Mouse (Mus musculus): Measurements from ENCODE around the gene Ccdc153. TPM values are rescaled to one million over a fixed set of nuclear protein-coding genes. Genes with fewer than 3 reads are reported as not detected.

Ccdc153 gene
- polyA plus RNA-seq, 1 experiment from 2014 or later: not detected

DNA sequence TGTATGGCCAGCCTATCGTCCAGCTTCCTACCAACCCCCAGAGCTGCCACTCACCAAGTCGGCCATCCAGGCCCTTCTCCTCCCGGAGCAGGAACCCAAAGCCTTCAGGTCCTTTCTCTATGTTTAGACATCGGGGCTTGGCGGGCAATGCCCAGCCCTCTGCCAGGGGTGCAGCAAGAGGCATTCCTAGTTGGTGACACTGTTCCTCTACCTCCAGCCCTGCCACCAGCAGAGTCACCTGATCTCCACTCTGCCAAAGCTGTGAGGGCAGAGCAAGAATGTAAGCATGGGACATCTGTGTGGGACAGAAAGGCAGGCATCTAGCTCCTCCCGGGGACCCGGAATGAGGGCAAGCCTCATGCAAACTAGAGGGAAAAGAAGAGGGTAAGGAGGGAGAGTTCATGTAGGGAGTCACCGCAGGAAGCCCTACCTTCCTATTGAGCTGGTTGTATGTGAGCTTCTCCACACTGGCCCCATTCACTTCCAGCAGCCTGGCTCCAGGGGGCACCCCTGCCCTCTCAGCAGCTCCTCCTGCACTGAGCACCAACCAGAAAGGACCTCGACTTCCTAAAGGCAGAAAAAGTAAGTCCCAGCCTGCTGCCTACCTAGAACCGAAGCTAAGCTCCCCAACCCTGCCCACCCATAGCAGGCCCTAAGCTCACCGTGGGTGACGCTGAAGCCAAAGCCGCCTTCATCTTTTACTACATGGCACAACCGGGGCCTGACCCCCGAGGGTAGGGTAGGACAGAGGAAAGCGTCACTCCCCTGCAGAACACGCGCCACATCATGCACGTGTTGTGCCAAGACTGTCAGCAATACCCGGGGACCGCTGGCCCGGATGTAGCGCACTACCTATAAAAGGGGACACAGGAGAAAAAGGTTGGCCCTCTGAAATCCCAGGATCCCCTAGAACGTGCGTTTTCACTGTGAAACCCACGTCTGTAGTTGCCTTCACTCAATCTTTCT is 9.0 kb downstream of the Ccdc153 start:
- no peaks in the 10 kb centered on the region for H3K36me3 ChIP-seq (ENCODE audit: insufficient read depth, low read length)
- 47% methylated on average over 26 of the region's 26 CpGs for WGBS
- DNase-seq (ENCODE audit: low spot score): peak; percentile 83

GRCm38 (mm10) chr9:44250445-44250844 is 10.0 kb downstream of the Ccdc153 start:
- WGBS: 39% methylated on average over 4 of the region's 4 CpGs
- no peak overlapping the region for H3K27ac ChIP-seq
- H3K4me2 ChIP-seq (ENCODE audit: low read length): peak overlapping the region; percentile 26
- ATAC-seq (replicated peaks; ENCODE audit: low FRiP score, low read depth) (0 out of 2 replicates have a peak, but pooled peaks have one; percentile 8), DNase-seq (ENCODE audit: low spot score) (peak; percentile 78)
- TF ChIP-seq CTCF (IDR thresholded peaks at IDR 0.05; ENCODE audit: low read depth): no peak
- H3K4me1 ChIP-seq (replicated peaks; ENCODE audit: insufficient read depth, low read length): peaks cover 12% of the 10 kb centered on the region
- H3K4me3 ChIP-seq (replicated peaks; ENCODE audit: low read depth, low read length): no peak overlapping the region
- H3K36me3 ChIP-seq (ENCODE audit: insufficient read depth, low read length): no peaks in the 10 kb centered on the region
- H3K9ac ChIP-seq (ENCODE audit: low read depth, low read length): no peak overlapping the region
- H3K27me3 ChIP-seq (ENCODE audit: insufficient read depth, low read length): no peaks in the 10 kb centered on the region
- H3K9me3 ChIP-seq (replicated peaks; ENCODE audit: low read length): no peaks in the 10 kb centered on the region

More for the DNA sequence above, 9.0 kb downstream of the Ccdc153 start:
- Histone ChIP-seq H3K9me3 (replicated peaks; ENCODE audit: low read length) (no peaks in the 10 kb centered on the region), H3K27ac (no peak overlapping the region), H3K4me1 (replicated peaks; ENCODE audit: insufficient read depth, low read length) (peaks cover 12% of the 10 kb centered on the region), H3K4me2 (ENCODE audit: low read length) (peak overlapping the region; percentile 33; the same call in 1 of the 2 replicates), H3K4me3 (replicated peaks; ENCODE audit: low read depth, low read length) (no peak overlapping the region), H3K9ac (ENCODE audit: low read depth, low read length) (no peak overlapping the region; the same call in 1 of the 2 replicates), H3K27me3 (ENCODE audit: insufficient read depth, low read length) (no peaks in the 10 kb centered on the region)
- peak; percentile 72 for TF ChIP-seq CTCF (IDR thresholded peaks at IDR 0.05; ENCODE audit: low read depth)
- ATAC-seq (replicated peaks; ENCODE audit: low FRiP score, low read depth): peak; percentile 45; the same call in 1 of the 2 replicates

DNA sequence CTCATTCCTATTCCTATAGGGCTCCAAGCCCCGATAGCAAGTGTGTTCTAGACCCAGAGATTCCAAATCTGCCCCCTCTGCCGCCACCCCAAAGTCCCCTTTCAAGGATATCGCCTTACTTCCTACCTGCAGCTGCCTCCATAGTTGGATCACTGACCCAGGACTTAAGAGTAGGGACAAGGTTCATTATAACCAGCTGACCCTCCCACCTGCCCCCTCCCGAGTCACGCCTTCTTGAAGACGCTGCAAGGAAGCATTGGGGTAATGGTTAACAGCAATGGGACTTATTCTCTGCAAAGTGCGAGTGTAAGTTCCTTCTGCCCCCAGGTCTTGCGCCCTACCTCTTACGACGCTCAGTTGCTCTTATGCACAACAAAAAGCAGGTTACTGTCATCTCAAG is 10.8 kb downstream of the Ccdc153 start, which contains the start of gene Pdzd3:
TSS of gene Pdzd3 (minus strand) at position 158 of the 400 bp plus-strand sequence.
- Histone ChIP-seq H3K4me1 (replicated peaks; ENCODE audit: insufficient read depth, low read length) (peaks cover 12% of the 10 kb centered on the region), H3K27me3 (ENCODE audit: insufficient read depth, low read length) (no peaks in the 10 kb centered on the region), H3K9me3 (replicated peaks; ENCODE audit: low read length) (no peaks in the 10 kb centered on the region), H3K4me2 (ENCODE audit: low read length) (peak within 1 kb of the TSS; percentile 26), H3K36me3 (ENCODE audit: insufficient read depth, low read length) (no peaks in the 10 kb centered on the region), H3K27ac (0 out of 2 replicates have a peak within 1 kb of the TSS, but pooled peaks have one; percentile 36), H3K4me3 (replicated peaks; ENCODE audit: low read depth, low read length) (no peak within 1 kb of the TSS; the same call in 1 of the 2 replicates), H3K9ac (ENCODE audit: low read depth, low read length) (no peak within 1 kb of the TSS)
- whole genome bisulfite sequencing: 56% methylated on average over 10 of the region's 10 CpGs
- ATAC-seq (replicated peaks; ENCODE audit: low FRiP score, low read depth): peak; percentile 67
- TF ChIP-seq CTCF (IDR thresholded peaks at IDR 0.05; ENCODE audit: low read depth): no peak
- peak; percentile 27 for DNase-seq (ENCODE audit: low spot score)

GRCm38 (mm10) chr9:44253441-44253840 is 13.0 kb downstream of the Ccdc153 start:
- H3K36me3 ChIP-seq (ENCODE audit: insufficient read depth, low read length): no peaks in the 10 kb centered on the region
- H3K9me3 ChIP-seq (replicated peaks; ENCODE audit: low read length): no peaks in the 10 kb centered on the region
- 79% methylated on average over 6 of the region's 6 CpGs for WGBS
- H3K4me2 ChIP-seq (ENCODE audit: low read length): no peak overlapping the region
- H3K9ac ChIP-seq (ENCODE audit: low read depth, low read length): no peak overlapping the region
- TF ChIP-seq CTCF (IDR thresholded peaks at IDR 0.05; ENCODE audit: low read depth): no peak
- no peak overlapping the region for H3K27ac ChIP-seq
- no peak overlapping the region for H3K4me3 ChIP-seq (replicated peaks; ENCODE audit: low read depth, low read length)
- no peaks in the 10 kb centered on the region for H3K27me3 ChIP-seq (ENCODE audit: insufficient read depth, low read length)
- peaks cover 12% of the 10 kb centered on the region for H3K4me1 ChIP-seq (replicated peaks; ENCODE audit: insufficient read depth, low read length)
- ATAC-seq (replicated peaks; ENCODE audit: low FRiP score, low read depth): no peak
- DNase-seq (ENCODE audit: low spot score): no peak

DNA sequence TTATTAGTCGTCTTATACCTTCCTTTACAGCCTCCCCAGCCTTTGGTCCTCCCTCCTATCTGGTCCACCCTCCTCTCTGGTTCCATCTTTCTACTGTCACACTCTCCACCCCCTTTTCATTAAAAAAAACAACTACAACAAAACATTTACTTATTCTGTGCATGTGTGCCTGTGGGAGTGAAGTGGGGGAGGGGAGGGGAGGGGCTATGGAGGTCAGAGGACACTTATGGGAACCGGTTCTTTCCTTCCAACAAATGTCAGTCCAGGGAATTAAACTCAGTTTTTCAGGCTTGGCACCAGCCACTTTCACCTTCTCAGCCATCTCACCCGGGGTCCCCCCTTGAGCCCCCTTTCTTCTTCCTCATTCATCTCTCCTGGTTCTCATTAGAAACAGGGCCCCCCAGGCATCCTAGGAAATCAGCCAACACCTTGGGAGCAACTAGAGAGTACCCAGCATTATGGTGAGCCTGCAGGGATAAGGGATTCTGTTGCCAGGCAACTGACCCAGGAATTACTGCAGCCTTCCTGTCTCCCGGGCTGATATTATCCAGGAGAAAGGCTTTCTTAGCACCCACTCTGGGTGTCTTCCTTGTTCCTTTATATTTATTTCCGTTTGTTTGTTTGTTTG is 14.1 kb downstream of the Ccdc153 start:
- H3K27me3 ChIP-seq (ENCODE audit: insufficient read depth, low read length): no peaks in the 10 kb centered on the region

DNA sequence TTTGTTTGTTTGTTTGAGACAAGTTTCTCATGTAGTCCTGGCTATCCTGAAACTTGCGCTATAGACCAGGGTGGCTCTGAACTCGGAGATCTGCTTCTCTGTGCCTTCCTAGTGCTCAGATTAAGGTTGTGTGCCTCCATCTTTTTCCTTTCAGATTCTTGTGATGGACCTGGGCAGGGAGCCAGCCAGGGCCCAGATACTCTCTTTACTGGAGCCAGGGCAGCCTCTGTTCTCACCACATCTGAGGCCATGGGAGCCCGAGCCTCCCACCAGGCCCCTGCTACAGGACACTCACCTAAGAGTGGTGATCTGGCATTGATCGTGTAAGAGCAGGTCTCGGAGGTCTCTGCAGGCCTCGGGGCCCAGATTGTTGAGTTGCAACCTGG is 14.7 kb downstream of the Ccdc153 start:
- Histone ChIP-seq H3K36me3 (ENCODE audit: insufficient read depth, low read length) (no peaks in the 10 kb centered on the region), H3K27me3 (ENCODE audit: insufficient read depth, low read length) (no peaks in the 10 kb centered on the region), H3K4me2 (ENCODE audit: low read length) (no peak overlapping the region), H3K27ac (no peak overlapping the region), H3K4me3 (replicated peaks; ENCODE audit: low read depth, low read length) (no peak overlapping the region), H3K9me3 (replicated peaks; ENCODE audit: low read length) (no peaks in the 10 kb centered on the region), H3K4me1 (replicated peaks; ENCODE audit: insufficient read depth, low read length) (peaks cover 3% of the 10 kb centered on the region), H3K9ac (ENCODE audit: low read depth, low read length) (no peak overlapping the region)
- no peak for TF ChIP-seq CTCF (IDR thresholded peaks at IDR 0.05; ENCODE audit: low read depth)
- DNase-seq (ENCODE audit: low spot score): no peak
- no peak for ATAC-seq (replicated peaks; ENCODE audit: low FRiP score, low read depth)
- WGBS: 69% methylated on average over 6 of the region's 6 CpGs

More for the DNA sequence above, 14.1 kb downstream of the Ccdc153 start:
- no peak for ATAC-seq (replicated peaks; ENCODE audit: low FRiP score, low read depth)
- no peak overlapping the region for H3K4me2 ChIP-seq (ENCODE audit: low read length)
- H3K4me1 ChIP-seq (replicated peaks; ENCODE audit: insufficient read depth, low read length): peaks cover 8% of the 10 kb centered on the region
- H3K27ac ChIP-seq: no peak overlapping the region
- H3K4me3 ChIP-seq (replicated peaks; ENCODE audit: low read depth, low read length): no peak overlapping the region
- no peak overlapping the region for H3K9ac ChIP-seq (ENCODE audit: low read depth, low read length)
- no peak for DNase-seq (ENCODE audit: low spot score)
- H3K9me3 ChIP-seq (replicated peaks; ENCODE audit: low read length): no peaks in the 10 kb centered on the region
- no peaks in the 10 kb centered on the region for H3K36me3 ChIP-seq (ENCODE audit: insufficient read depth, low read length)
- no peak for TF ChIP-seq CTCF (IDR thresholded peaks at IDR 0.05; ENCODE audit: low read depth)
- WGBS: 18% methylated on average over 5 of the region's 5 CpGs

Data from kidney, postnatal 0 days (tissue).